Mouse (Mus musculus): ENCODE measurements around the gene Itpr3.

Gene Itpr3

DNA sequence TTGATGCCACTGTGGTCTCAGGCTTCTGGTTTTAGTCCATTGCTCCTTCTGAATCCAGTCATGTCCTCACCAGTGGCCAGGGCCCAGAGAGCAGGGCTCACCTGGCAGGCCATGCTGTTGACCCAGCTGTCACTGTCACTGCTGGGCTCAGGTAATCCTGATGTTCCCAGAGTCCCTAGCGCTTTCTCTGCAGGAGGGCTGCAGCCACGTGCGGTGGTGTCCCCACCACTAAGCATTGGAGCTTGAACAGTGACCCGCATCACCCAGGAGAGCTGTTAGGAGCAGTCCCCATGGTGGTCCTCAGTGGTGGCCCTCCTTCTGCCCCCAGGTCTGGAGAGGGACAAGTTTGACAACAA is 62.4 kb downstream of the Itpr3 start:
- no peak for DNase-seq (ENCODE audit: low spot score)

DNA sequence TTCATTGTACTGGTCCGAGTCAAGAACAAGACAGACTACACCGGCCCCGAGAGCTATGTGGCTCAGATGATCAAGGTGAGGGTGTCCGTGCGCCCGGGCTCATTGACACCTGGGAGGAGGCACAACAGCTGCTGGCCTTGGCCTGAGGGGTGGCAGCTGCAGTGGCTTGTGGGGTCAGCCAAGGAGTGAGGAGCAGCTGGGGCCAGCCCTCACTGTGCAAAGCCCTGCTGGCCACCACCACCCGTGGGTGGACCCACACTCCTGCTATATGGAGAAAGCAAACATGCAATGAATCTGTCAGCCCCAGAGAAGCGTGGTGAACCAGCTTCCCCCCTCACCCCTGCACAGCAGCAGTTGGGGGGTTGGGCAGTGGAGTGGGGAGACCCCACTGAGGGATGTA is 62.9 kb downstream of the Itpr3 start:
- DNase-seq (ENCODE audit: low spot score), result no peak

DNA sequence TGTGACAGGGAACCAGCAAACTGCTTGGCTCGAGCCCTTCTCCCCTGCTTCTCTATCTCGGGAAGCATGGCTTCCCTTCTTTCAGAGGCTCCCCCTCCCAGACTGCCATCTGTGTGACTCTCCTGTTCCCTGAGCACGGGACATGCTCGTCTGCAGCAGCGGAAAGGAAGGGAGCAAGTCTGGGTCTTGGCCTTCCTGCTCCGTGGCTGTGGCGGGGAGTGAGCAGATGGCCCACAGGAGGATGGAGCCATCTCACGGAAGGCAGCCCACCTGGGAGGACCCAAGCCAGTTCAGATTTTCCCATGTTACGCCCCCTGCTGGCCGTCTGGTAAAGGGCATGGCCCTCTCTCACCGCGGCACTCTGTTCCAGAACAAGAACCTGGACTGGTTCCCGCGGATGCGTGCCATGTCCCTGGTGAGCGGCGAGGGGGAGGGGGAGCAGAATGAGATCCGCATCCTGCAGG is 63.5 kb downstream of the Itpr3 start:
- DNase-seq (ENCODE audit: low spot score), result no peak

DNA sequence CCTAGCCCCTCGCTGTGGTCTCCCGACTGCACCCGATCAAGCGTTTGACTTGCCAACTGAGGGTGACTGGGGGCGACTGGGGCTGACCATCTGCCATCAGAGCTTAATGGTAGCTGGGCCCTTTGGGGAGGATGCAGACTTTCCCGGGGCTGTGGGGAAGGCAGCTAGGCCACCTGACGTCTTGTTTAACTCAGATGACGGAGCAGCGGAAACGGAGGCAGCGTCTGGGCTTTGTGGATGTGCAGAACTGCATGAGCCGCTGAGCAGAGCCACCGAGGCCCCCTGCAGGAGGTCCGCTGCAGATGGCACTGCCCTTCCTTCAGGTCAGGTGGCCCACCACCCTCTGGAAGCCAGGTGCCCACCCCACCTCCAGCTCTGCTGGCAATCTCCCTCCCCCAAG is 64.2 kb downstream of the Itpr3 start:
- no peak for DNase-seq (ENCODE audit: low spot score)

DNA sequence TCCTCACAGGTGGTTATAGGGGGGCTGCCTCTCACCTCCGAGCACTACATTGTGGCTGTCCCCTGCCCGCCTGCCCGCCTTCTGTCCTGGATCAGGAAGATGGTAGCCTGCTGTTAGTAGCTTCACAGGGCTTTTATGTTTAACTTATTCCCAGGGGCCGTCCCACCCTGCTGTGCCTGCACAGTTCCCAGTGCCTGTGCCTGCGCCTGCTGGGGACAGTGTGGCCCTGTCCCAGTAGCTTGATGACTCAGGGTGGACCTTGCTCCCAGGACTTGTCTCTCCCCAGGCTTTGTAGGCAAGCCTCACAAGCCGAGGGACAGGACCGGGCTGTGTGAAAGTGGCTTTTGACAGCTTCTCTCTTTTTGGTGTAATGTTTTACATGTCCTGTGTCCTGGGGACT is 64.7 kb downstream of the Itpr3 start:
- no peak for DNase-seq (ENCODE audit: low spot score)

DNA sequence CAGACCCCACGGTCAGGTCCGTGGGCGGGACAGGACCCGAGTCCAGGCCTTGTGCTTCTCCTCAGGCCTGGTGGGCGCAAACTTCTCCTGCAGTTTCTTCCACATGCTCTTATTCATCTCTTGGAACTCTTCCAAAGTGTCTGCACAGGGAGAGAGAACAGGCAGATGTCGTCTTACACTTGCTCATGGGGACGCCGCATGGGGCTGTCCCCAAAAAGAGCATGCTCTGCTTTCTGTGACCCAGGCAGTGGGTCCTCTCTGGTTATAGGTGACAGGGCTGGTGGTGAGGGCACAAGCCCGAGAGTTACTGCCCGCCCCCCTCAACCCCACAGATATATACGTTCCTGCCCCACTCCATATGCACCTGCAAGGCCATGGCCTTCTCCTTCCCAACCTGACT is 65.6 kb downstream of the Itpr3 start:
- no peak for DNase-seq (ENCODE audit: low spot score)

DNA sequence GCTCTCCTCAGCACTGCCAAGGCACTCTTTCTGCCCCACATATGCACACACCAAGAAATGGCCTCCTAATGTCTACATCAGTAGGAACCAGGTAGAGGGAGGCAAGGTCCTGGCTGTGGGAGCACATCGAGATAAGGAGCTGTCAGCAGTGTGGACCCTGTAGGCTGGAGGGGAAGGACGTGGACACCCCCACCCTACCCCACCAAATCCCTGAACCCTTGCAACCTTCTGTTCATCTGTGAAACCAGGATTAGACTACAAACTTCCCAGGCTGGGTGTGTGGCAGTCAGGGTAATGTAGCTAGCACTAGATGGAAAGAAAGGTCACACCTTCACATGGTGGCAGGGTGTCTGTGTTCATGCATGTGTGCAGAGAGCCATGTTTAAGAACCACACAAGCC is 66.0 kb downstream of the Itpr3 start:
- DNase-seq (ENCODE audit: low spot score), result no peak

DNA sequence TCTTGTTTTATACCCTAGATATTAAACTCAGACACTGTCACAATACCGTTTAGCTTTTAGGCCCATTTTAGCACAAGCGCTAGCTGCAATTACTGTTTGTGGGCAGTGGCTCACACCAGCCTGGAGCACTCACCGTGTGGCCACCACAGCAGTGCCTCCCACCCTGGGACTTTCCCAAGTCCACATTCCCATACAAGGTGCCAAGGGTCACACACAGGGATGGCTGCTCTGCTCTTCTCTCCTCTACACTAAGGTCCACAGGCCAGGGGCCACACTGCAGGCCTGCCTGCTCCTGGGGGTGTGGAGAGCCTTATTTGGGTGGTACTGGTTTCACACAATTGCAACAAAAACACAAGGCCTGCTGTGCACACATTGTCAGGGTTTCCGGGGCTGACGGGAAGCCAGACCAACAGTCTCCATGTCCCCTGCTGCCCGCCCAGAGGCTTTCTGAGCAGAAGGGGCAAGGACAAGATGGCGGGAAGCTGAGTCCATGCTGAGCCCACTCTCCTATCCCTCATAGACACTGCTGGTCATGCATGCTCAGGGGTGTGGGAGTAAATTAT is 66.8 kb downstream of the Itpr3 start:
- no peak for DNase-seq (ENCODE audit: low spot score)

DNA sequence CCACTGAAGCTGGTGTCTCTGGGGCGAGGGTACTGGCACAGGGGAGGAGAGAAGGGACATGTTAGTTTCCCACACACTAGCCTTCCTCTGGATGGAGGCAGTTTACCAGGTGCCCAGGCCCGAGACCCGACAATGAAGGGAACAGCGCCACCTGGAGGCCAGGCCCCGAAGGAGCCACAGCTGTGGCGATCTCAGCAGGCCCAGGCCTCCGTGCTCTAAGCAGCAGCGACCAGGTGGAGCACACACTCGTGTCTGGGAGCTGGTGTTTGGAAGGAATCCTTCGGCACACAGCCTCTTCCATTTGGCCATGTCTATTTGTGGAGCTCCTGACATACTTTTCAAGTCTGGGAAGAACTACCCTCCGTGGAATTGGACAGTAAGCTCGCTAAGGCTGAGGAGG is 68.1 kb downstream of the Itpr3 start:
- DNase-seq (ENCODE audit: low spot score), result no peak

DNA sequence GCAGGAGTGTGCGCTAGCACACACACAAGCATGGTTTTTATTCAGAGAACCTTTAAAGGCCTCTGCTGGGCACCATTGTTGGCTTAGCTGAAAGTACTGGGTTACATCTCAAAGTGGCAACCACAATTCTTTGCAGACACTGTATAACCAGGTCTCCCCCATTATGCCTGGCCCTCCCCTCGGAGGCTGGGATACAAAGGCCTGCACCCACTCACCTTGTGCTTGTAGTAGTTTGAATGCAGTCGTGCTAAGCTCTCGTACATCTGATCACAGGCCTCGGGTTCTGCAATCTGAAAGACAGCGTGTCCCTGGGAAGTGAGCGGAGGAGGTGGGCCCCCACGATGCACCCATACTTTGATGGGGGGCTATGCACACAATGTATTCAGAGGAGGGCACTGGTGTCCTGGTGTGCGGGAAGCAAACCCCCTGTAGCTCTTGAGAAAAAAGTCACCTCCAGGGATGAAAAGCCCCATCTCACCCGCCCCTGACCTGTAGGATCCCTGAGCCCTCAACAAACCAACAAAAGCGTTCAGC is 68.6 kb downstream of the Itpr3 start:
- DNase-seq (ENCODE audit: low spot score), result no peak

DNA sequence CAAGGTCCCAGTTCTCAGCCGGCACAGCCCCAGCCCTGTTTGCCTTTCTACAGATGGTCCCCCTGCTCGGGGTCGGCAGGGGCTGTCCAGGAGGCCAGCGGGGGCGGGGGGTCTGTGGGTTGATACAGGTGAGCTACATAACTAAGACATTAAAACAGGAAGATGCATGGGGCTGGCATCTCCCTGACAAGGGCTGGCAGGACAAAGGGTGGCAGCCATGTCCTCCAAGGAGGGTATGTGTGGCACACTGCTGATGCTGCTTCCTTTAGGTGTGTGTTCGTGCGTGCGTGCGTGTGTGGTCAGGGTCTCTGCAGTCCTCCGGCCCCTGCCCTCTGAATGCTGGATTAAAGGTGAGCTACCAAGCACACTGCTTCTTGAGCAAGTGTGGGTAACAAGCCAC is 69.9 kb downstream of the Itpr3 start:
- no peak for DNase-seq (ENCODE audit: low spot score)

DNA sequence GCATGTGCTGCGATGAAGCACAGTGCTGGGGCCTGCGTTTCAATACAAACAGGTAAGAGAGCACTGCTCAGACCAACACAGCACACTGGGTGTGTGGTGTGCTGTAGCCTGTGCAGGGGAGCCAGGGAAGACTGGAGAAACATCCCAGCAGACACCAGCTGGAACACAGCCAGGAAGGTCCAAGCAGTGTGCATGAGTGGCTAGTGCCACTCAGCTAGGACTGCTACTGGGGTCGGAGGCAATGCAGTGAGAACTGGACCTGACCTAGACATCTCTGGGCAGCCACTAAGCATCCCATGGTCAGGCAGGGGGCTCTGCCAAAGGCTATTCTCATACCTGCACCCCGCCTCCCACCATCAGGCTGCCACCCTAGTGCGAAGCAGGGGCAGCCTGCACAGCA is 71.1 kb downstream of the Itpr3 start:
- no peak for DNase-seq (ENCODE audit: low spot score)

DNA sequence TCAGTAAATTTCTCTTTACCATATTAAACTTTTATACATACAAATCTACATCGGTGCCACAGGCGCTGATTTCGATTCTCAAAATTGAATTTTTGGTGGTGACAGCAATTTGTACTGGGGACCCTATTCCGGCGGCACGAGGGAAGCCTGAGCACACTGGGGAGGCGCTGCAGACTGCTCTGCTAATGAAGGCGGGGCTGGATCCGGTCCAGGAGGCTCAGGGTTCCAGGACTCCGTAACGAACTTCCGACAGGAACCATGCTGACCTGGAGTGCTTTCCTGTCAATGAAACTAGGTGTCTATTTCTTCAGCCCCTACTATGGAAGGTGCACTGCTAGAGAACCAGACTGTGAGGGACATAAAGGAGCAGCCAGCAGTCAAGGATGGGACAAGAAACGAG is 72.2 kb downstream of the Itpr3 start:
- DNase-seq (ENCODE audit: low spot score), result no peak

DNA sequence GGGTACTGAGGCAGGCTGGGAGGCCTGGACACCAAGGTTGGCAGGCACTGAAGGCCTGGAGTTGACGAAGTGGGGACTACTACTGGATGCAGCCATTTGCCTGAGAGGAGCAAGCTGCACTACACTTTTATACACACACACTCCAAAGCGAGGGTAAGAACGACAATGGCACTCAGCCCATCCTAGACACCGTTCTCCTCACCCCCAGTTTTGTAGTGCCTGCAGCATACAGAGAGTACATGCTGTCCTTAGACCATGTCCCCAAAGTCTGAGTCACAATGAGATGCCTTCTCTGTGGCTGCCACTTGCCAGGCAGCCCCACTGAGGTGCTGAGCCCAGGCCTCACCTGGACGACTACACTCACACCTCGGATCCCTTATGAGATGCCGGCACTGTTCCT is 72.7 kb downstream of the Itpr3 start:
- DNase-seq (ENCODE audit: low spot score), result no peak

DNA sequence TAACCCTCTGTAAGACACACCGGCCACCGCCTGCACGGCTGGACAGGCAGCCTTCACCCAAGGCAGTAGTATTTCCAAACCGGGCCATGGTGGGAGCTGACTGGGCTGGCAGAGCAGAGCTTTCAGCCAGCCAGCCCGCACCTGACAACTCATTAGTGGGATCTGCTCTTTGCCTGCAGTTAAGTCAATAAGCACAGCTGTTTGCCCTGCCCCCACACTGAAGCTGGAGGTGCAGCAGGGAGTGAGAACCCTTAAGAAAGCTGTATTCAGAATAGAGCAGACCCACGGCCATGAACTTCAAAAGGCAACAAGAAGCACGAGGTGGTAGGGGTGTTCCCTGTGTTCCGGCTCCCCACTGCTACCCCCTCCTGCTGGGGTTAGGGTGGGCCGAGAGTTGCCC is 73.1 kb downstream of the Itpr3 start:
- no peak for DNase-seq (ENCODE audit: low spot score)

DNA sequence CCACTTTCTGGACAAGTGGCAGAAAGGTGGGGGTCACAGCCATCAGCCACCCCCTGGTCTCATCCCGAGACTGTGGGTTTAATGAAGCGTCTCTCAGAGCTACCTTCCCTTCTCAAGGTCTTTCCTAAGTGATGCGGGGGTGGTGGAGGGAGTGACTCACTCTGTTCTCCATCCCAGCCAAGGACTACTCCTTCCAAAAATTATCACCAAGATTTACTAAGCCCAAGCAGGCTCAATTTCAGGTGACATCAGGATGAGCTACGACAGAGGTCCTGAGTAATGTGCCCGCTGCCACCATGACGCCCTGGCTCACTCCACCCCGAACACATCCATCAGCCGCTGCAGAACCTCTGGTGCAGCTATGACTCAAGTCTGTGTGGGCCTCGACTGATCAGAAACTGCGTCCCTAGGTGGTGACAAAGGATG is 74.1 kb downstream of the Itpr3 start:
- DNase-seq (ENCODE audit: low spot score), result no peak

DNA sequence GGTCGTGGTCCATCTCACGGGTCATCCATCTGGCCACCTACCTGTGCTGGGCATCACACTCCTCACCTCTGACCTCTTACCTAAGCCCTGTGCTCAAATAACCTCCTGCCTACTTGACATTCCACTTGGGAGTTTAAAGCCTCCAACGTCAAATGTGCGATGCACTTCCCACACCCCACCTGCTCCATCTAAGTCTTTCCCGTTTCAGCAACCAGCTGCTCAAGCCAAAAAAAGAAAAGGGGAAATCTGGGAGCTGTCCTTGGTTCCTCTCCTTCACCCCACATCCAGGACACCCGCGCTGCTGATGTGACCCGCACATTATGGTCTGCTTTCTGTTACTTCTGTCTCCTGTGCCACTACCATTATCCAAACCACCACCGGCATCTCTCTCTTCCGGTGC is 75.1 kb downstream of the Itpr3 start:
- DNase-seq (ENCODE audit: low spot score), result no peak

DNA sequence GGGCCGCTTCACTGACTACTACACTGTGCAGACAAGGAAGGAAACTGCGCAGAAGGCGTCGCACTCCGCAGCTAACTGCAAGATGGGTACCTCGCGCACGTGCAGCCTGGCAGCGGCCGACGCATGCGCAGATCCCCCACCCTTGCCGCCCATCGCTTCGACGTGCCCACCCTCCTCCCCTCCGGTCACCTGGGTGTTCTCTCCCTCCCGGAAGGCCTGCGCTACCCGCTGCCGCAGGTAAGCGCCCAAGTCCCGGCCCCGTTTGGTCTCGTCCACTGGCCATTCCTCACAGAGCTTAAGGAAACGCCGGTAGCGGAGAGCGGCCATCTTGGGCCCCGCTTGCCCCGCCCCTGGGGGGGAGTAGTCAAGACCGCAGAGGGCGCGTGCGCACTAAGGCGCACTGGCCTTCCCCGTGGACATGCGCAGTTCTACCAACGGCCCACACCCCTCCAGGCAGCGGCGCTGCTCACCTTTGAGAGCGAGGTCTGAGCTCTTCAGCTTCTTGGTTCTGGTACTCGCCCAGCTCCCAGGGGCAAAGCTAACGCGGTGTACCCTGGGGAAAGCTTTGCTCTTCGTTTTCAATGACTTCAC is 76.5 kb downstream of the Itpr3 start, which contains the start of gene Uqcc2:
TSS of gene Uqcc2 (minus strand) at position 366 of the 591 bp plus-strand sequence.
- peak; percentile 93 for DNase-seq (ENCODE audit: low spot score)

DNA sequence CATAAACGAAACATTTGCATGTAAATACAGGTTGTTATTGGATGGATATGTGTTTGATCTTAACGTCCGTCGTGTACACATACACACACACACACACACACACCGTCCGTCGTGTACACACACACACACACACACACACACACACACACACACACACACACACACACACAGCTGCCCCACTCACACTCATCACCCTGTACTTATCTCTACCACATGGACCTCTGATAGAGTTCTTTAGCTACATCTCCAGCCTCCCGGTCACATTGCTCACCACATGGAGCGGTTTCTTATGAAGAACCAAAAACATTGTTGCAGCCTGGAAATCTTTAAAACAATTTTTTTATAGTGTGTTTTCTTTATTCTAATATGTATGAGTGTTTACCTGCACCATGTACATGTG is 77.1 kb downstream of the Itpr3 start:
- no peak for DNase-seq (ENCODE audit: low spot score)

DNA sequence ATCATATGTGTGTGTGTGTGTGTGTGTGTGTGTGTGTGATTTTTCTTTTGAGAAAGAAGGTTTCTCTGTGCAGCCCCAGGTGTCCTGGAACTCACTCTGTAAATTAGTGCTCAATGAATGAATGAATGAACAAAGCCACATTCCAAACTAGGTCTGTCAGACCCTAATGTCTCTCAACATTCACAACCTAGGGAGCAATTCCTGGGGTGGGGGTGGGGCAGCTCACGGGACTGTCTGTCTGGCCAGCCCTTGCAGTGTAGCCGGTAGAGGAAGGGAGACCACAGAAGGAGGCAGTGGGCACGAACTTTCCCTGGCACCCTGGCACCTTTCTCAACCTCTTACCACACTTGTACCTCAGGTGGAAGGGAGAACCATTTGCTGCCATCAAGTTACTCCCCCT is 77.6 kb downstream of the Itpr3 start:
- DNase-seq (ENCODE audit: low spot score), result no peak

DNA sequence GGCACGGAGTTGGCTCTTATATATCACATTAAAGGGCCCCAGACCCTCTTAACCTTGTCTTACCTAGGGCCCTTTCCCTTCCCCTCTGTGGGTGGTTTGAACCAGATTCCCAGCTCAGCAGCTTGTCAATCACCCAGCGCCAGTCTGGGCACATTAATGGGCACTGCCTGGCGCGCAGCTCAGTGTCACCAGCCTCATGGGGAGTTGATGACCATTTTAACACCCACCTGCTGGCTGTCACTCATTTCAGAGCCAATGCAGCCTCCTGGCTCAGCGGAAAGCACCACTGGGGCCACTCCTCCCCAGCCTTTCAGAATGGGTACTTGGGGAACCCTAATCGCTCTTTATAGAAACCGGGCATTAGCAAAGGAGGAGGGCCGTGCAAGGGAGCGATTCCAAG is 81.3 kb downstream of the Itpr3 start:
- DNase-seq (ENCODE audit: low spot score), result no peak

DNA sequence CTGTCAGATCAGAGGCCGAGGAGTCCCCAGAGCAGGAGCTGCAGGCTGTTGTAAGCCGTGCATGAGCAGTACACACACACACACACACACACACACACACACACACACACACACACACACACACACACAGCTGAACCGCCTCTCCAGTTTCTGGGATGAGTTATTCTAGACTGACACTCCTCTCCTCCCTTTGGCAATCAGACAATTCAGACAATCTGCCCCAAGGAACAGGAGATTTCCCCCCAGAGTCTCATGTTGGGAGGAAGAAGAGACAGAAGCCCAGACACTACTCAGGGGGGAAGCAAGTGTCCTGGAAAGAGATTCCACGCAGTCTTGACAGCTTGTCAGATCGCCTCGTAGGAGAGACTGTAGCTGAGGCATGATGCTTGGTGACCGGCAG is 82.2 kb downstream of the Itpr3 start:
- no peak for DNase-seq (ENCODE audit: low spot score)

DNA sequence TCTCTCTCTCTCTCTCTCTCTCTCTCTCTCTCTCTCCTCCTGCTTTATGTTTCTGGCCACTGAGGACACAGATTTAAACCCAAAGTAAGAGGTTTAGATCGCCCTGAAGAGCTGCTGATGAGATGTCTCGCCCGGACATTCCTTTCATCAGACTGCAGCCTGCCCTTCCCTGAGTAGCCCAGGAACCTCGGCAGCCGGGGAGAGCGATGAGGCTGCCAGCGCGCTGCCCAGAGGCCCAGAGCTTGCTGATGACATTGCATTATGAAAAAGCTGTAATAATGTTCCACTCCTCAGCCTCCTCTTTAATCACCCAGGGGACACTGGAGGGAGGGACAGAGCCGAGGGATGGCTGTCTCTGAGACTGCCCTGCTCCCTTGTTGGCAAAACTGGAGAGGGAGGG is 83.2 kb downstream of the Itpr3 start:
- no peak for DNase-seq (ENCODE audit: low spot score)

DNA sequence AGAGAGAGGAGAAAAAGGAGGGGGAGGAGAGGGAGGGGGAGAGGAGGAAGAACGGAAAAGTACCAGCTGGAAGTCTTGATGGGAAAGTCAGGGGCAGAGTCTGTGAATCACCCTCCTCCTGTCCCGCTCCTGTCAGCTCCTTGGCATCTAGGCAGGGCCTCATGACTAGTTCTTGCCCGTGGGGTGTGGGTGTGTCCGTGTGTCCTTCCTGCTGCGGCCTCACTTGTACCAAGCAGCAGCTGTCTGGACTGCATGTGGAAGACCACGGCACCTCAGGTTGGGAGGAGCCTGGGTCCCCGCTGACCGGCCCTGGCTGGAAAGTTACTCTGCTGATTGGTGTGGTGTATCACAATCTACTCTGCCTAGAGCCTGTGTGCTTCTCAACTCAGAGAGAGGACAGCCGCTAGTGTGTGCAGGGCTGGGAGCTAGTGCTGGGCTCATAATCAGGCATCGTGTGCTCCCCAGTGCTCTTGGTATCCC is 84.9 kb downstream of the Itpr3 start:
- DNase-seq (ENCODE audit: low spot score), result no peak

All from layer of hippocampus, adult 9-10 months (tissue).